Mouse (Mus musculus) cortical plate, adult 2 months (tissue): ENCODE measurements around the gene Ssbp4.

Source experiments
- CTCF ChIP-seq: fragments of 200-500 bp; IDR thresholded peaks from 2 replicates; pipeline ENCODE4 v1.5.1; 2011; ENCODE audit warnings: mild to moderate bottlenecking, control low read depth, low read length; ENCODE audit not compliant: insufficient read depth; ENCODE audit errors: extremely low read depth
- POLR2A ChIP-seq: fragments of 200-500 bp; IDR thresholded peaks from 2 replicates; pipeline ENCODE4 v1.6.1; 2011; ENCODE audit warnings: mild to moderate bottlenecking, low read length, control low read depth; ENCODE audit not compliant: insufficient read depth; ENCODE audit errors: extremely low read depth

GRCm38 (mm10) chr8:70615281-70615680, 6.6 kb upstream of the Ssbp4 start:
- TF ChIP-seq CTCF: no peak
- no peak for TF ChIP-seq POLR2A
